Mouse (Mus musculus): ENCODE measurements at regions not wholly inside any gene's neighbourhood (a gene's known extent, or its start where the extent isn't known, plus 50 kb on each side); places are given as distances from the start of the nearest gene placed in this dataset.

DNA sequence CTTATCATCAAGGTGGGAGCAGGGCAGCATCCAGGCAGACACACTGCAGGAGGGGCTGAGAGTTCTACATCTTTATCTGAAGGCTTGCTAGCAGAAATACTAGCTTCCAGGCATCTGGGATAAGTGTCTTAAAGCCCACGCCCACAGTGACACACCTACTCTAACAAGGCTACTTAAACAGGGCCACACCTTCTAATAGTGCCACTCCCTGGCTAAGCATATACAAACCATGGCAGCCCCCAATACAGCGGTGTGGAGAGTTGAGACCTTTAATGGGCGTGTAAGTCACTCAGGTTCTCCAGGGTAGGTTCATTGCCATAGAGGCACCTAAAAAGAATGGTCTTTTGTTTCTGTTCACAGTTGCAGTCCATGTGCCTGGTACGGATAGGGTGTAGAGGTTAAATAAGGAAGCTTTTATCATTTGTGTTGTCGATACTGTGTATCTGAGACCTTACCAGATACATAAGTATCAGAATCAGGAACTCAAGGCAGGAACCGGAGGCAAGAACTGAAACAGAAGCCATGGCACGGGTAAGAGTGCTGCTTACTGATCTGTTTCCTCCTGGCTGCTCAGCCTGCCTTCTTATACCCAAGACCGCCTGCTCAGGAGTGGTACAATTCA lies 69.0 kb upstream of the Atrnl1 start:
- H3K27me3 ChIP-seq = no peaks in the 10 kb centered on the region; the same call in 1 of the 2 replicates
- no peak overlapping the region for H3K4me3 ChIP-seq
- H3K4me2 ChIP-seq = no peak overlapping the region
- 88% methylated on average over 8 of the region's 8 CpGs for WGBS
- H3K9me3 ChIP-seq (replicated peaks) = no peaks in the 10 kb centered on the region
- no peak overlapping the region for H3K27ac ChIP-seq
- no peak overlapping the region for H3K9ac ChIP-seq
- no peak for ATAC-seq (replicated peaks; ENCODE audit: insufficient number of reproducible peaks, insufficient read depth, low FRiP score, low read depth)
- no peaks in the 10 kb centered on the region for H3K36me3 ChIP-seq
- H3K4me1 ChIP-seq (replicated peaks) = peaks cover 14% of the 10 kb centered on the region

DNA sequence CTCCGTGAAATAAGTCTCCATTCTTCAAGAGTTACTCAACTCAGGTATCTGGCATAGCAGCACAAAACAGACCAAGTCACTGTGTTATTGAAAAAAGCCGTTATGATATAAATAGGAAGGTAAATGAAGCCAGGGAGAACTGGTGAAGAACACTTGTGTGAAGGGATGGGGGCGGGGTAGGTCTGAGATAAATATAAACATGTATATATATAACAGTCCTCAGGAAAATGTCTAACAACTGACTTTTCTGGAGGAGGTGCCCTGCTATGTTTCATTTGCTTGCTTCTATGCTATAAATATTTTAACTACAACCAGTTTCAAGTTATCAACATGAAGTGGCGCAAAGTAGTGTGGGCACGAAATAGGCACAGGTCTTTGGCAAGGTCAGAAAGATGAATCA lies 68.3 kb upstream of the Atrnl1 start:
- WGBS = 77% methylated on average over 5 of the region's 5 CpGs
- H3K4me3 ChIP-seq = no peak overlapping the region
- H3K36me3 ChIP-seq = no peaks in the 10 kb centered on the region
- H3K9ac ChIP-seq = no peak overlapping the region
- no peak overlapping the region for H3K27ac ChIP-seq
- no peaks in the 10 kb centered on the region; the same call in 1 of the 2 replicates for H3K27me3 ChIP-seq
- H3K4me1 ChIP-seq (replicated peaks) = peaks cover 14% of the 10 kb centered on the region
- no peak for ATAC-seq (replicated peaks; ENCODE audit: insufficient number of reproducible peaks, insufficient read depth, low FRiP score, low read depth)
- H3K9me3 ChIP-seq (replicated peaks) = no peaks in the 10 kb centered on the region
- no peak overlapping the region for H3K4me2 ChIP-seq

DNA sequence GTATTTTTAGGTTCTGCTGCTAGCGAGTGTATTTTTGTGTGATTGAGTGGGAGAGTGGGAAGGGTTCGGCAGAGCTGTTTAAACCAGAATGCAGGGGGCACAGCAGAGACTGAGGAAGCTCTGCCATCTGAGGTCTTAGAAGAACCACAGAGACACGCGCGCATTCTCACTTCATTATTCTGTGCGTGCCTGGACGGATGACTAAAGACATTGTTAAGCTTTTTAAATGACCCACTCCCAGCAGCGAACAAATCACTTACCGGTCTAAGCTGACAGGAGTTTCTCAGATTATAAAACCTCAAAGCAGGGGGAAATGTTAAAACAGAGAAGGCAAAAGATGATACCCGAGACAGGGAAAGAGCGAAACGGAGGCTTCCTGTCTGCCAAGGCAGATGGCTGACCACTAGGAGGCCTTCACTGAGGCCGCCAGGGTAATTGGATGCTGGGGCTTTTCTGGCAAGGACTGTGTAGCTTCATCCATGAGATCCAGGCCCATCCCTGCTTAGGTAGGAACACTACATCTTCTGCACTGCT lies 67.1 kb upstream of the Atrnl1 start:
- H3K4me1 ChIP-seq (replicated peaks) = peaks cover 14% of the 10 kb centered on the region
- no peaks in the 10 kb centered on the region for H3K36me3 ChIP-seq
- ATAC-seq (replicated peaks; ENCODE audit: insufficient number of reproducible peaks, insufficient read depth, low FRiP score, low read depth) = no peak
- WGBS = 46% methylated on average over 13 of the region's 13 CpGs
- H3K9me3 ChIP-seq (replicated peaks) = no peaks in the 10 kb centered on the region
- H3K27ac ChIP-seq = 0 out of 2 replicates have a peak overlapping the region, but pooled peaks have one; percentile 28
- no peak overlapping the region for H3K9ac ChIP-seq
- H3K27me3 ChIP-seq = no peaks in the 10 kb centered on the region; the same call in 1 of the 2 replicates
- 0 out of 2 replicates have a peak overlapping the region, but pooled peaks have one; percentile 10 for H3K4me3 ChIP-seq
- H3K4me2 ChIP-seq = peak overlapping the region; percentile 41; the same call in 1 of the 2 replicates

DNA sequence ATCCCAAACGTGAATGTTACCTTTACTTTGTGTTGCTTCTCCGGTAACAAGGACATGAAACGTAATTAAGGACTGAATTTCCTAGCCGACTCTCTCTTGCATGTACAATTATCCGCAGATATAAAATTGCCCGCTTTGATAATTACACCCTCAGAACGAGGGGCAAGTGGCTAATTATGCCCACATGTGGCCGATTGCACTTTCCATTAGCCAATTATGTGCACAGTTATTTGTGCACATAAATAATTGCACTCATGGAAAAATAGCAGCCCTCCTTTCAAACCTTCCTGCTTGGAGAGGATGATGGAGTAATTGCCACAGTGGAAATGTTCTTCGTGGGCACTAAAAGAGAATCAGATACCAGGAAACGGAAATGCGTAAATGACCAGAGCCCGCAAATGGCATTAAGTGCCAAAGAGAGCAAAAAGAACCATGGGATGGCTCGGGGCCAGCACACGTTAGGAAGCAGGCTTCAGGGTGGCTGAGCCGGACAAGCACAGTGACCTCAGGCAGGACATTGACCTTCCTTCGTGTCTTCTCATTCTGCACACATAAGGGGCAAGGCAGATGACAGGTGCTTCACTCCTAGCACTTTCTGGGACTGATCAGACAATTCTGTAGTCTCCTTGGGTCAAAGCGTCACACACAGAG lies 66.5 kb upstream of the Atrnl1 start:
- 81% methylated on average over 17 of the region's 17 CpGs for WGBS
- no peaks in the 10 kb centered on the region; the same call in 1 of the 2 replicates for H3K27me3 ChIP-seq
- H3K36me3 ChIP-seq = no peaks in the 10 kb centered on the region
- no peak overlapping the region for H3K4me3 ChIP-seq
- H3K4me2 ChIP-seq = no peak overlapping the region
- peaks cover 14% of the 10 kb centered on the region for H3K4me1 ChIP-seq (replicated peaks)
- H3K27ac ChIP-seq = no peak overlapping the region
- no peak for ATAC-seq (replicated peaks; ENCODE audit: insufficient number of reproducible peaks, insufficient read depth, low FRiP score, low read depth)
- H3K9me3 ChIP-seq (replicated peaks) = no peaks in the 10 kb centered on the region
- no peak overlapping the region for H3K9ac ChIP-seq

DNA sequence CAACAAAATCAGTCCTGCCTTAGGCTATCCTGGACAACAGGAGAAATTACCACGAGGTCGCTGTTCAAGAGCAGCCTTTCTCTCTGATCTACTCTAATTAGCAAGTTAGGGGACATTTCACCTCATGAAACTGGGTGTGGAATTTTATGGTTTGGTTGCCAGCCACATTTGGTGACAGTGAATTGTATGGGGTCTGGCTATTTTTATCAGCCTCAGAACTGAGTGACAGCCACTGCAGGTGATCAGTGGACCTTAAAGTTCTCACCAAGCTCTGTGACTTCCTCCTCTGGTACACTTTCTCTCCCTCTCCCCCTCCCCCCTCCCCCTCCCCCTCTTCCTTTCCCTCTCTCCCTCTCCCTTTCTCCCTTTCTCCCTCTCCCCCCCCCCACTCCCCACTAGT lies 65.8 kb upstream of the Atrnl1 start:
- no peak for ATAC-seq (replicated peaks; ENCODE audit: insufficient number of reproducible peaks, insufficient read depth, low FRiP score, low read depth)
- Histone ChIP-seq H3K27ac (no peak overlapping the region), H3K4me1 (replicated peaks) (peaks cover 14% of the 10 kb centered on the region), H3K27me3 (no peaks in the 10 kb centered on the region; the same call in 1 of the 2 replicates), H3K4me3 (no peak overlapping the region), H3K9me3 (replicated peaks) (no peaks in the 10 kb centered on the region), H3K9ac (no peak overlapping the region), H3K36me3 (no peaks in the 10 kb centered on the region), H3K4me2 (no peak overlapping the region)
- WGBS = 85% methylated on average over 2 of the region's 2 CpGs

DNA sequence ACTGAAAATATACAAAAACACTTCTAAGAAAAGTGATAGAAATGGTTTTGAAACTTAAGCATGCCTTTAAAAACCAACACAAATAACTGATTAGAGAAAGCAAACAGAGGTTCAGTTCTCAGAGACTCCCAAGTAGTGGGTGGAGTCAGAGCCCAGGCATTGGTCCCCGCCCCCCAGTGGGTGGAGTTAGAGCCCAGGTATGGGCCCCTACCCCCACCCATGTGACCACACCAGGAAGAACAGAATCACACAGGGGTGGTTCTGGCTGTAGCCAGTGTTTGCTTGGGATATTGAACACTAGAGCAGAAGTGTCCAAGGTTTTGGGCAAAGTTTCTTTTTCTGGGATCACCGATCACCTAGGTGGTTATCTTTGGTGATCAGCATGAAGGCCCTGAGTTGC lies 64.8 kb upstream of the Atrnl1 start:
- Histone ChIP-seq H3K4me3 (no peak overlapping the region), H3K9ac (no peak overlapping the region), H3K27me3 (no peaks in the 10 kb centered on the region; the same call in 1 of the 2 replicates), H3K27ac (no peak overlapping the region), H3K4me1 (replicated peaks) (peaks cover 14% of the 10 kb centered on the region), H3K36me3 (no peaks in the 10 kb centered on the region), H3K9me3 (replicated peaks) (no peaks in the 10 kb centered on the region), H3K4me2 (no peak overlapping the region)
- WGBS = 67% methylated on average over 2 of the region's 2 CpGs
- no peak for ATAC-seq (replicated peaks; ENCODE audit: insufficient number of reproducible peaks, insufficient read depth, low FRiP score, low read depth)

GRCm38 (mm10) chr19:57546519-57546918 lies 64.3 kb upstream of the Atrnl1 start:
- Histone ChIP-seq H3K9ac (no peak overlapping the region), H3K4me1 (replicated peaks) (peaks cover 14% of the 10 kb centered on the region), H3K27ac (no peak overlapping the region), H3K4me3 (no peak overlapping the region), H3K36me3 (no peaks in the 10 kb centered on the region), H3K4me2 (no peak overlapping the region), H3K9me3 (replicated peaks) (no peaks in the 10 kb centered on the region), H3K27me3 (no peaks in the 10 kb centered on the region; the same call in 1 of the 2 replicates)
- WGBS = 86% methylated on average over 10 of the region's 10 CpGs
- ATAC-seq (replicated peaks; ENCODE audit: insufficient number of reproducible peaks, insufficient read depth, low FRiP score, low read depth) = no peak

- Histone ChIP-seq H3K27ac (no peak overlapping the region), H3K4me1 (replicated peaks) (peaks cover 12% of the 10 kb centered on the region), H3K27me3 (no peaks in the 10 kb centered on the region; the same call in 1 of the 2 replicates), H3K9ac (no peak overlapping the region), H3K4me2 (no peak overlapping the region), H3K9me3 (replicated peaks) (no peaks in the 10 kb centered on the region), H3K36me3 (no peaks in the 10 kb centered on the region), H3K4me3 (no peak overlapping the region)
- WGBS = 88% methylated on average over 11 of the region's 11 CpGs
- no peak for ATAC-seq (replicated peaks; ENCODE audit: insufficient number of reproducible peaks, insufficient read depth, low FRiP score, low read depth)
These were observed 62.7 kb upstream of the Atrnl1 start for GRCm38 (mm10) chr19:57548093-57548492.

GRCm38 (mm10) chr19:57548661-57549060 lies 62.2 kb upstream of the Atrnl1 start:
- Histone ChIP-seq H3K36me3 (no peaks in the 10 kb centered on the region), H3K4me2 (no peak overlapping the region), H3K27ac (no peak overlapping the region), H3K4me1 (replicated peaks) (peaks cover 6% of the 10 kb centered on the region), H3K4me3 (no peak overlapping the region), H3K27me3 (no peaks in the 10 kb centered on the region; the same call in 1 of the 2 replicates), H3K9ac (no peak overlapping the region), H3K9me3 (replicated peaks) (no peaks in the 10 kb centered on the region)
- 73% methylated on average over 11 of the region's 11 CpGs for WGBS
- ATAC-seq (replicated peaks; ENCODE audit: insufficient number of reproducible peaks, insufficient read depth, low FRiP score, low read depth) = no peak

GRCm38 (mm10) chr19:57552964-57553740 lies 57.7 kb upstream of the Atrnl1 start:
- no peak overlapping the region for H3K4me2 ChIP-seq
- no peak for ATAC-seq (replicated peaks; ENCODE audit: insufficient number of reproducible peaks, insufficient read depth, low FRiP score, low read depth)

GRCm38 (mm10) chr19:57554086-57554485 lies 56.7 kb upstream of the Atrnl1 start:
- Histone ChIP-seq H3K4me3 (no peak overlapping the region), H3K27me3 (no peaks in the 10 kb centered on the region), H3K27ac (no peak overlapping the region), H3K4me1 (replicated peaks) (no peaks in the 10 kb centered on the region), H3K4me2 (no peak overlapping the region), H3K9ac (no peak overlapping the region), H3K36me3 (no peaks in the 10 kb centered on the region), H3K9me3 (replicated peaks) (no peaks in the 10 kb centered on the region)
- ATAC-seq (replicated peaks; ENCODE audit: insufficient number of reproducible peaks, insufficient read depth, low FRiP score, low read depth) = no peak
- 80% methylated on average over 6 of the region's 6 CpGs for WGBS

More at GRCm38 (mm10) chr19:57552964-57553740, 57.7 kb upstream of the Atrnl1 start:
- H3K9me3 ChIP-seq (replicated peaks) = no peaks in the 10 kb centered on the region
- WGBS = 78% methylated on average over 11 of the region's 11 CpGs
- H3K4me1 ChIP-seq (replicated peaks) = no peaks in the 10 kb centered on the region
- no peak overlapping the region for H3K9ac ChIP-seq
- H3K4me3 ChIP-seq = no peak overlapping the region
- no peaks in the 10 kb centered on the region for H3K27me3 ChIP-seq
- H3K27ac ChIP-seq = no peak overlapping the region
- no peaks in the 10 kb centered on the region for H3K36me3 ChIP-seq

Measured in heart, embryonic 15.5 days (tissue).